14 mouse cellular contexts compared by ENCODE assay signal in genomic region chr11:62019857-62020256, GRCm38 (mm10).
"Had no signal": no experiment of that assay in that cellular context is flagged by ENCODE, and none has a peak within 500 bp of the region (broad histone marks: within the 10 kb centered on the region; RNA-seq: fewer than 3 reads in every experiment).

No protein-coding gene starts in this region.

- H3K27me3 ChIP-seq: kidney, embryonic 15.5 days; limb, embryonic 15.5 days had no signal

- H3K27ac ChIP-seq: kidney, embryonic 15.5 days; limb, embryonic 12.5 days; limb, embryonic 15.5 days; liver, embryonic 14.5 days; macrophage had no signal

- H3K4me3 ChIP-seq: kidney, embryonic 15.5 days; limb, embryonic 12.5 days; limb, embryonic 15.5 days had no signal

- DNase-seq: kidney, adult 8-10 months; kidney, postnatal 10 days; kidney, postnatal 36 days; left cerebral cortex, postnatal 4 days; liver, postnatal 0 days; lung, embryonic 14.5 days; midbrain, embryonic 14.5 days; thymus, adult 18-20 months; thymus, postnatal 36 days had no signal
